Mouse (Mus musculus) spleen, embryonic (tissue): ENCODE results near the gene Gbgt1.

Experiments used
- CTCF ChIA-PET: fragments of 350-600 bp; sonication (Branson Sonifier 250); formaldehyde crosslinking; loops from one replicate; lab custom pipeline; 2022; lab: Charles Lee

Gene Gbgt1

DNA sequence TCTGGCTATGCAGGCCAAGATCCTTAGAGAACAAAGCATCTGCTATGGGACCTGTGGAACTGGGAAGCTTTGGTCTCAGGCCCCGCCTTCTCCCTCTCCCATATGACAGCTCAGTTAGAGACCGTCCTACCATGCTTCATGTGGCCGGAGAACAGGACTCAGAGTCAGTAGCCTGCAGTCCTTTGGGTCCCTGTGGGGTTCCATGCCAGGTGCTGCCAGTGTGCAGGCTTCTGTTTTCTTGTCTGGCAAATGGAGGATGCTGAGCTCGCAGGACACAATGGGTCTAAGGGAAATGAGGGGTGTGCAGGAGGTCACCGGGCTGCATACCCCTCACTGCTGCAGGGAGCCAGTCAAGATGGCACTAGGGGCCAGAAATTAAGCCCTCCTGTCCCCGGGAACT, 49.9 kb downstream of the Gbgt1 start:
- CTCF ChIA-PET = interaction anchor here (2.5 to 4.2 kb wide), 2 partner anchors 21 to 30 kb away, joined by 7 to 35 read pairs; no protein-coding TSS in a partner anchor

DNA sequence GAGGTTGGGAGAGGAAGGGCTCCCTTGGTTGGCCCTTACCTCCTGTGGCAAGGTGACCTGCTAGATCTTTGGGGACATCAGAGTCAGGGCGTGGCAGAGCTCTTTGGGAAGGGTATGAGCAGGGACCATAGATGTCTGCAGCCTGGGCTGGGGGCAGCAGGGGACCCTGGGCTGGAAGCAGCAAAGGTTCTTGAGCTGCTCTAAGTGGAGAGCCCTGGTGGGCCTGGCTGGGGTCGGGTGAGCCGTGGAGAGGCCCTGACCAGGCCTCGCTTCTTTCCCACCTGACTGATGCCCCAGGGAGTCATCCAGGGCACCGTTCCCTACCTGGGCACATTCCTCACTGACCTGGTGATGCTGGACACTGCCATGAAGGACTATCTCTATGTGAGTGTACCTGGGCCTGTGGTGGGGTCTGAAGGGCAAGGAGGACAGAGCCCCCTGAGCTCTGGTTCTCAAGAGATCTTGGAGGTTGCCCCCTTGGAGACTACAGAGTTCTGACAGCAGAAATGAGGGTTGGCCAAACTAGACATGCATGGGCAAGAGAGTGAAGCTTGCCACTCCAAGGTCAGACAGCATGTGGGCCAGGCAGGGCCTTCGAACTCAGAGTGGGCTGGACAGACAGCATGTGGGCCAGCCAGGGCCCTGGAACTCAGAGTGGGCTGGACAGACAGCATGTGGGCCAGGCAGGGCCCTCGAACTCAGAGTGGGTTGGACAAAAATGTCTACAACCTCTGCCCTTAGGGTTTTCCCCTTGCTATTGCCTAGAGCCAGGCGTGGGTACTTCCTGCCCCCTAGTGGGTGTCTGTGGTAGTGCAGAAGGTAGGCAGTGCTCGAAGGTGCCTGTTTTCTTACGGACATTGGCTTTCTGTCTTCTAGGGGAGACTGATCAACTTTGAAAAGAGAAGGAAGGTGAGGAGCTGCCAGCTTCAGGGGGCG, 50.8 kb downstream of the Gbgt1 start:
- CTCF ChIA-PET = interaction anchor here (0.6 to 4.2 kb wide), 7 partner anchors 14 to 482 kb away, joined by 3 to 35 read pairs (median 5); partner anchors contain the start of gene Ralgds

DNA sequence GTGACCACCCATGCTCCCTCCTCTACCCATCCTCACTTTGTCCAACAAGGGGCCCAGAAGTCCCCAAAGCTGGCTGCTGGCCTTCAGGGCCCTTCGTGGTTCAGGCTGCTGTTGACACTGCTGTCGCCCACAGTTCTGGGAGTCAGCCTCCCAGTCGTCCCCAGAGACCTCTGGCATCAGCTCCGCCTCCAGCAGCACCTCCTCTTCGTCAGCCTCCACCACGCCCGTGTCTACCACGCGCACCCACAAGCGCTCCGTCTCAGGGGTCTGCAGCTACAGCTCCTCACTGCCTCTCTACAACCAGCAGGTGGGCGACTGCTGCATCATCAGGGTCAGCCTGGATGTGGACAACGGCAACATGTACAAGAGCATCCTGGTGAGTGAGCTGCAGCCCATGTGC, 52.5 kb downstream of the Gbgt1 start:
- CTCF ChIA-PET = interaction anchor here (0.6 to 4.2 kb wide), 4 partner anchors 24 to 171 kb away, joined by 3 to 35 read pairs (median 8); partner anchors contain the start of gene Ralgds

DNA sequence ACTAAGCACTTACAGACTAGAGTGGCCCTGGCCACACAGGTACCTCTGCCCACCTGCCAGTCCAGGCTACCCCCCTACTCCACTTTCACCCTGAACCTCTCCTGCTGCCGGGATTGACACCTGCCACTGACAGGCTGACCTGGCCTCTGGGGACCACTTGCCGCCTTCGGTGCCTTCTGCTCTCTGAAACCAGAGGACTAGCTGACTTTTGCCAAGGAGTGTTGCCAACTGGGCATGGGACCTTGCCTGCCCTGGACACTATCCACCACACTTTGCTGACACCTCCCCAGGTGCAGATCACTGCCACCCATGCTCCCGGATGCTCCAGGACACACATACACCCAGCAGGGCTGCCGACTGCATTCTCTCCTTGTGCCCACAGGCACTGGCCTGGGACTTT, 55.6 kb downstream of the Gbgt1 start:
- CTCF ChIA-PET = no interaction called here
